Mouse (Mus musculus) right cerebral cortex, adult 2 months (tissue): ENCODE results near the gene Per2.

Experiments
- DNase-seq, 2 experiments: peaks; one replicate each; pipeline ENCODE4 v3.0.0; 2021 to 2022; ENCODE audit warnings: low spot score in 2 of 2

The Per2 gene

GRCm38 (mm10) chr1:91434905-91435304 is 24.2 kb downstream of the Per2 start:
- DNase-seq: no peak

- DNase-seq: no peak
These were observed 28.4 kb downstream of the Per2 start for GRCm38 (mm10) chr1:91430761-91431160.

GRCm38 (mm10) chr1:91429212-91429611 is 29.9 kb downstream of the Per2 start:
- no peak for DNase-seq

- peak; percentile 83 to 86 for DNase-seq
These were observed 30.5 kb downstream of the Per2 start for GRCm38 (mm10) chr1:91428614-91429013.

DNA sequence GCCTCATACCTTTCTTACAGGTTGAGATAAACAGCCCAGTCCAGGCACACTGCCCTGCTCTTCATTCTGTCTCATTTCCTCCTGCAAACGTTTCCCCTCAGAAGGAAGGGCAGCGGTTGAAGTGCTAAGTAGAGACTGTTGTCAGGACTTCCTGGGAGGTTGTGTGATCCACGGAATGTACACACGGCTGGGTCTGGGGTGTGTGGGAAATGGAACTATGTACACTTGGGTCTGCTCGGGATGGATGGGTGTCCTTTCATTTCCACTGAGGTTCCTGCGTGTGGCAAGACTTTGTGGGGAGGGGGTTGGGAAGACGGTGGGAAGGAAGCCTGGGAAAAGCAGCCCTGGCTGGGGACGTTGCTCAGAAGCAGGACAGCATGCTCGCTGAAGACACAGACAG is 32.7 kb downstream of the Per2 start:
- DNase-seq: no peak

- DNase-seq: no peak
These were observed 38.5 kb downstream of the Per2 start for GRCm38 (mm10) chr1:91420601-91421065.

DNA sequence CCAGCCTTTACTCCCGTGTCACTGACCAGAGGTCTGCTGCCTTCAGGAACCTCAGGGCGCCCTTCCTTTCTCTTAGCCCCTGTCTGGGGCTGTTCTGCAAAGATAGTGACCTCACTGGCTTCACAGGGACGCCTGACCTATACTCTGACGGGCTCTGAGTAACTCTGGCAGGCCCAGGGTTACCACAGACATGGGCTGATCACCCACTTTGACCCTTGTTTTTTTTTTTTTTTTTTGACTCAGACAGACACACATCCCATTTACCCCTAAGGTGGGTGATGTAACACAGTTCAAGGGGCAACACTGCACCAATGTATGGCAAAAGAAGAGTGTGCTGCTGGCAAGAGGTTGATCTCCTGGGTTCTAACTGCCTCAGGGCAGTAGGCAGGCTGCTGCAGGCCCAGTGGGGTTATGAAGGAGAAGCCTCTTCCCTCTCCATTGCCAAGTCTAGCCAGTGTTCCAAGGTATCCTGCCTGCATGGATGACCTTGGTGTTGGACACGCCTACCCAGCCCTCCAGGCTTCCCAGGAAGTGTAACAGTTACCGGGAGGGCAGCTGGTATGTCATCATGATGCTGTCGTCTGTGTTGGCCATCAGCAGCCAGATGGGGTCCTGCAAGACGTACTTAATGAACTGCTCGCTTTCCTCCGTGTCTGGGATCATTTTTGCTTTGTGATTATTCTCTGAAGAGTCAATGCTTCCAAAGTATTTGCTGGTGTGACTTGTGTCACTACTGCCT is 39.1 kb downstream of the Per2 start:
- no peak for DNase-seq

DNA sequence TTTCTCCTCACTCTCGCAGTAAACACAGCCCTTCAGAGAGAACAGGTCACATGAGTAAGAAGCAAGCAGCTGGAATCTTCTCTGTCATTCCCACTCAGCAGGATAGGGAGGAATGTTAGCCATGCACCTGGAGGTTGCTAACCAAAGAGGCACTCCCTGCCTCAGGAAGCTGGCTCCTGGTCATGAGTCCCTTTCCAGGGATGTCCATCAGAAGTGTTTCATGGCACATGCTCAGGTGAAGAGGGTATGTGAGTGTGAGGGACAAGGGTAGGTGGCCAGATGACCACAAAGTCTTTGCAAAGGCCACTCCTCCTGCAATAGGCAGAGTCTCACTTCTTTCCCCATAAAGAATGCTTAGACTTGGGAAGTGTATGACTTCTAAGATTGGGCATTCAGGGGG is 41.1 kb downstream of the Per2 start:
- DNase-seq: no peak

DNA sequence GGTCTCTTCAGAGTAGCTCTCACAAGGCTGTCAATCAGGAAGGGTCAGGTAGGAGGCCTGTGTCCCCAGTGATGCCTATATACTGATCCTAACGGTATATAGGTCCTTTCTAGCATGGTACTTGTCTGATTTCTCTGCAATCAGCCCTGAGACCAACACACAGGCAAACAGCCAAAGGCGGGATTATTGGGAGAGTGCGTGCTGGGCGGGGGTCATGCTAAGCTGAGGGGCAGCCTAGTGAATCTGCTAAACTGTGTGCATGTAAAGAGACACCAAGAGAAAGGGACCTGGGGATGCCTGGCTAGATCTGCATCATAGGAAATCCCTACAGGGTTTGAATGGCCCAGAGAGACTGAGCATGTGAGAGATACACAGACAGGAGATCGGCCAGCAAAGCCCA is 43.8 kb downstream of the Per2 start:
- no peak for DNase-seq

GRCm38 (mm10) chr1:91414903-91415302 is 44.2 kb downstream of the Per2 start:
- no peak for DNase-seq

- peak in 1 of 2 experiments; percentile 70 for DNase-seq
These were observed 45.1 kb downstream of the Per2 start, which contains the start of gene Hes6 for GRCm38 (mm10) chr1:91413898-91414594. Gene Hes6 (minus strand): TSS chr1:91414038.

DNA sequence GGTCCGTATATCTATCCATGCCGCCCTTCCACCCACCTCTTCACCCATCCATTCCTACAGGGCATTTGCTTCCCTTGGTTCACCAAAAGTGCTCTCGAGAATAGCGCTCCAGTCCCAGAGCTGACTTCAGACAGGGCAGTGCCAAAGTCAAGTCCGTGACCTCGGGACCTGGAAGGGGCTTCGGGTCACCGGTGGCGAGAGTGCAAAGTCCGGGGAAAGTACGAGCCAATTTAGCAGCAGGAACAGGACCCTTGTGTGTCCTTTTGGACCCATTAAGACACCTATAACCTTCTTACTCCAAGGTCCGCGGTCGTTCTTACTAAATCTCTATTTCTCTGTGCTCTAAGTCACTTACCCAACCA is 45.6 kb downstream of the Per2 start:
- no peak for DNase-seq

DNA sequence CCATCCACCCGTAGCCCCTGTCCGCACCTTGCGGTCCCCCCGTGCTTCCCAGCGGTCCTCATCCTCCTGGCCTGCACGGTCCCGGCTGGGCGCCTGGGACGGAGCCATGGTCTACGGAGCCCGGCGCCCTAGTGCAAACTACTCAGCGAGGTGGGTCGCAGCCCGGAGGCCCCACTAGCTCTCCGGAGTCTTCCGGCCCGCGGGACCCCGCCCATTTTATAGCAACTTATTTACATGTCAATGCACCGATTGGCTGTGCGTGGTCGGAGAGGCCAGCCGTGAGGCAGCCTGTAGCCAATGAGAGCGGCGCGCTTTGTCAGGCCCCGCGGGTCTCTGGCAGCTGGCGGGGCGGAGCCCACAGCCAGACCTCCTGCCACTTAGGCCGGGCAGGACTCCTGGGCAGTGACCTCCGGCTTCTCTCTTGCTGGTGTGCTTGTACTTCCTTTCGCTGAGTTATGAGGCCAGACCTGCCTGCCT is 46.1 kb downstream of the Per2 start:
- peak; percentile 88 to 92 for DNase-seq

DNA sequence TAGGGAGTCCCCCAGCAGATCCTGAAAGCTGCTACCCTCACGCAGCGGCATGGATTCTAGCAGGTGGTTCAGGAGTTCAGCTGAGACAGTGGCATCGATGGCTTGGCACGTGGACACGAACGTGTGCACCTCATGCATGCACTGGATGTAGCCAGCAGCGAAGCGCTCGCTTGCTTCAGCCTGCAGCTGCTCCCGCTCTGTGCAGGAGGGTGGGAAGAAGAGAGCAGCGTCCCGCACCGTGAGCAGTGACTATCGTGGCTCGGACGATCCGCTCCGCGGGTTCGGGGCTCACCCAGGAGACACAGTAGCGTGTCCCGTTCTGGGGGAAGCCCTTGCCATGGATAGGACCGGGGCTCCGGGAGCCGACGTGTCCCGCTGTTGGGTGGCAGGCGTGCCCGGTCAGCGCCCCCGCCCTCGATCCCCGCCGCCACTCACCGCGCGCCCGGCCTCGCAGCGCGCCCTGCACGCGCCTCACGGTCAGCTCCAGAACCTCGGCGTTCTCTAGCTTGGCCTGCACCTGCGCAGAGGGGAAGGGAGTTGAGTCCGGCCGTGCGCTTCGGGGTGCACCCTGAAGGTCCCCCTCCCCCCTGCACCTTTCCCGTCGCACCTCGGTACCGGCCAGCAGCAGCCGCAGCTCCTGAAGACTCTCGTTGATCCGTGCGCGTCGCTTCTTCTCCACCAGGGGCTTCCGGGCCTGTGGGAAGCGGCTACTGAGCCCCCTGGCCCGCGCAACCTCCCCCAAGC is 46.7 kb downstream of the Per2 start:
- DNase-seq: no peak

DNA sequence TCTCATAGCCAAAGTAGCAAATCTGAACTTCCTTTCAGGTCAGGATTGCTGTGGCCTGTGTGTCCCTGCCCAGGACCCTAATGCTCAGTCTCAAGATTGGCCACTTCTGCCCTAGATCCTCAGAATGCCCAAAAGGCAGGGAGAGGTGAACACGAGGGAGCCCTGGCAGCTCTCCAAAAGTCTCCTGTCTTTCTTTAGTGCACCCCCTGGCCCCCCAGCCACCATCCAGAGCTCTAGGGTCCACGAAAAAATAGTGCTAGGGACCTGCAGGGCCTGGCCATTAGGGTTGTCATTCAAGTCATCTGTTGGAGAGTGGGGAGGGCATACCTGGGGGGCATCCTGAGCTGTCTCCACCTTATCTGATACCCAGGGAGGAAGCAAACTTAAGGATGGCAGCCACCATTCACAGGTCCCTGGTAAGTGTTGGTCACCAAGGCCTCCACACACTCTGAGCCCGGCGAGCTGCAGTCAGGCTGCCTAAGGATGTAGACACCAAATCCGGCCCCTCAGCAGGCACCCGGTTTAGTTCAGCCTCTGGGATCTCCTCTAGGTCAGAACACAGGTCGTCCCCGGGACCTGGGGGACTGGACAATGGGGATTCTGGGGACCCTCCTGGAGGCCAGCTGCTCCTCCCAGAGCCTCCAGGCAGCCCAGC is 47.4 kb downstream of the Per2 start:
- DNase-seq: no peak

GRCm38 (mm10) chr1:91407819-91408218 is 51.3 kb downstream of the Per2 start:
- DNase-seq: no peak

- DNase-seq: no peak
These were observed 53.5 kb downstream of the Per2 start for GRCm38 (mm10) chr1:91405406-91406169.

DNA sequence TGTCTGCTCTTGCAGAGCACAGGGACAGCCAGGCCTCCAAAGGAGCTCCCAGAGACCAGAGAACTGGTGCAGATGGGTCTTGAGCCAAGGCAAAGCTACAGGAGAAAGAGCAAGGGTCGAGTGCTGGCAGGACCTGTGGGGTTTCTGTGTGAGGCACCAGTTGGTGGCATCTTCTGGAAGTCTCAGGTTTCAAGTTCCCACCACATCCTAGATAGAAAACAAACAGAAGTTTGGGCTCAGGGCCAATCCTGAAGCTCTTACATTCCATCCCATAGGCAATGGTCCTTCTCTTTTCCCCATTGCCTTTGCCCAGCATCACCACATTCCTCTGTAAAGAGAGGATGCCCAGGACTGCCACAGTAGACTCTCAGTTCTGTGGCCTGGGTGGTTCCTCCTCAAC is 54.1 kb downstream of the Per2 start:
- no peak for DNase-seq

DNA sequence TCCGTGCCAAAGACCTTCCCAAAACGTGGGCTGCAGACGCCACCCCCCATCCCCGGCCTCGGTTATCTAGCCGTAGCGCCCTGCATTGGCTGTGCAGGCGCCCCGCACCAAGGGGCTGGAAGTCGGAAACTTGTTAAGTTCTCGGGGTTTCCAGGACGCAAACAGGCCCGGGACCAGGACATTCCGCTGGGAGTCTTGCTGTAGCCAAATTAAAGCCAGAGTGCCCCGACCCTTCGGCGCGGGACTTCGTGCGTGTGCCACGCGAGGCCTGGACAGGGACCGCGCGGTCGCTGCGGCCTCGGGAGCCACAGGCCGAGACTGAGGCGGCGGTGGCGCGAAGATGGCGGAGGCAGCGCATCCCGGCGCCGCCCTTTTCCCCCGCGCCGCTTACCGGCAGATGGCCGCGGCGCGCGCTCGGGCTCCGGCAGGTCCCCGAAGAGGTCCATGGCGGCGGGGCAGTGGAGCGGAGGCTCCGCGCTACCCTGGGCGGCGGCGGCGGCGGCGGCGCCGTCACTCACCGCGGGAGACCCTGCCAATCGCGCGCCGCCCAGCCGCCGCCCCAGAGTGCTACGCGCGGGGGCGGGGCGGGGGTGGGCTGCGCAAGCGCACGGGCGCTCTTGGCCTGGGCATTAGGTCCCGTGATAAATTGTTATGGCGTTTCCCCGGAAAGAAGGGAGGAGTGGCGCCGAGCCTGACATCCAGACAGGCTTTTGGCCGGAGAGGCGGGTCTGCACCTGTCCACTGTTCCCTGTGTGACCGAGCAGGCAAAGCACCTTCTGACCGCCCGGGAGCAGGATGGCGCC is 60.7 kb downstream of the Per2 start, which contains the start of gene Ilkap:
Gene Ilkap (minus strand): TSS at position 556 of the 803 bp plus-strand sequence.
- peak; percentile 72 to 73 for DNase-seq

DNA sequence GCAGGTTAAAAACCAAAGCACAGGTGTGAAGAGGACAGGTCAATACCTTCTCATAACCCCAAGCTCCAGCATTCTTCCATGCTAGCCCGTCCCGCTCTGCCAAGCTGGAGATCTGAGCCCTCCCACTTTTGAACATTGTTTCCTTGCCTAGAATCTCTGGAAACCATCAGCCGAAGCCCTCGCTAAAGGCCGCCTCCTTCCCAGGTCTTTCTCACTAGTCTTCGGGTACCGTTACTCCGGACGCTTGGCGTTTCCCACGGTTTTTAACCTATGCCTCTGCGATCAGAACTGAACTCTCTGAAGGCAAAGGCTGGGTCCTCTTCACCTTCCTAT is 61.2 kb downstream of the Per2 start:
- DNase-seq: no peak
